Mouse (Mus musculus) layer of hippocampus, postnatal 10 days (tissue): ENCODE measurements at regions not wholly inside any gene's neighbourhood (a gene's known extent, or its start where the extent isn't known, plus 50 kb on each side); places are given as distances from the start of the nearest gene placed in this dataset.
A peak's percentile ranks its signal among the peaks of the same experiment; 100 is the strongest.

Experiments
- DNase-seq, 2 experiments: peaks; one replicate each; pipeline ENCODE4 v3.0.0; 2021; ENCODE audit warnings: low spot score in 2 of 2

GRCm38 (mm10) chr11:17620462-17621248 lies 333.0 kb downstream of the Etaa1 start:
- DNase-seq: no peak

- DNase-seq: no peak
These were observed 324.0 kb downstream of the Etaa1 start for GRCm38 (mm10) chr11:17629541-17630171.

- DNase-seq: no peak
These were observed 323.5 kb downstream of the Etaa1 start for GRCm38 (mm10) chr11:17630172-17630553.

GRCm38 (mm10) chr11:17637158-17637557 lies 316.5 kb downstream of the Etaa1 start:
- DNase-seq: no peak

GRCm38 (mm10) chr11:17639922-17640321 lies 313.8 kb downstream of the Etaa1 start:
- DNase-seq: no peak

GRCm38 (mm10) chr11:17647441-17647840 lies 306.2 kb downstream of the Etaa1 start:
- no peak for DNase-seq

- DNase-seq: no peak
These were observed 302.1 kb downstream of the Etaa1 start for GRCm38 (mm10) chr11:17651389-17652156.

GRCm38 (mm10) chr11:17655840-17656239 lies 297.8 kb downstream of the Etaa1 start:
- no peak for DNase-seq

- no peak for DNase-seq
These were observed 296.0 kb downstream of the Etaa1 start for GRCm38 (mm10) chr11:17657720-17658119.

GRCm38 (mm10) chr11:17658289-17658688 lies 295.4 kb downstream of the Etaa1 start:
- DNase-seq: no peak

GRCm38 (mm10) chr11:17658717-17659116 lies 295.0 kb downstream of the Etaa1 start:
- no peak for DNase-seq

- no peak for DNase-seq
These were observed 289.8 kb downstream of the Etaa1 start for GRCm38 (mm10) chr11:17663893-17664292.

- DNase-seq: no peak
These were observed 287.8 kb downstream of the Etaa1 start for GRCm38 (mm10) chr11:17665624-17666552.

GRCm38 (mm10) chr11:17680998-17681397 lies 272.7 kb downstream of the Etaa1 start:
- DNase-seq: no peak

GRCm38 (mm10) chr11:17685711-17686113 lies 268.0 kb downstream of the Etaa1 start:
- DNase-seq: peak; percentile 48 to 59

GRCm38 (mm10) chr11:17686806-17687205 lies 266.9 kb downstream of the Etaa1 start:
- no peak for DNase-seq

- DNase-seq: no peak
These were observed 259.5 kb downstream of the Etaa1 start for GRCm38 (mm10) chr11:17694145-17694544.

- no peak for DNase-seq
These were observed 244.9 kb downstream of the Etaa1 start for GRCm38 (mm10) chr11:17708769-17709168.

- no peak for DNase-seq
These were observed 231.6 kb downstream of the Etaa1 start for GRCm38 (mm10) chr11:17722051-17722450.

- no peak for DNase-seq
These were observed 226.2 kb downstream of the Etaa1 start for GRCm38 (mm10) chr11:17727258-17728034.
